Mouse (Mus musculus) B cell, adult 2 months (primary cell): ENCODE measurements around the gene Usp32.

Experiments used
- DNase-seq, 2 experiments: peaks; one replicate each; pipeline ENCODE4 v3.0.0; 2022

The Usp32 gene

GRCm38 (mm10) chr11:85123267-85123992 is 16.5 kb downstream of the Usp32 start:
- DNase-seq: no peak

- no peak for DNase-seq
Measured at GRCm38 (mm10) chr11:85122073-85122472, 17.9 kb downstream of the Usp32 start.

GRCm38 (mm10) chr11:85117160-85117559 is 22.8 kb downstream of the Usp32 start:
- no peak for DNase-seq

- no peak for DNase-seq
Measured at GRCm38 (mm10) chr11:85116084-85116844, 23.7 kb downstream of the Usp32 start.

DNA sequence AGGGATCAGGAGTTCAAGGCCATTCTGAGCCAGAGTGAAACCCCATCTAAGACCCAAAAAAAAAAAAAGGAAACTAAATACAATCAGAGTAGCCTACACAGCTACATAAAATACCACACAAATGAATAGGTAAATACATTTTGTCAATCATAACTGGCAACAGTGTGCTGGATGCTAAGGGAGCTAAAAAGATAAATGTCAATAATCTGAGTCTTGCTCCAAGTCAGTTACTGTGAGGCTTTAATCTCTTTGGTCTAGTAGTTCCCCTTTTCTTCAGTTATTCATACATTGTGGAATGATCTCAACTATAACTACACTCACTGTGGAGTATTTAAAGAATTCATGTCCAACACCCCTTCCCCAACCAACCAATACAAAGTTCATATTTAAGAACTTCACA is 30.0 kb downstream of the Usp32 start:
- no peak for DNase-seq

- no peak for DNase-seq
Measured at GRCm38 (mm10) chr11:85107217-85107616, 32.7 kb downstream of the Usp32 start.

- no peak for DNase-seq
Measured at GRCm38 (mm10) chr11:85105836-85106235, 34.1 kb downstream of the Usp32 start.

DNA sequence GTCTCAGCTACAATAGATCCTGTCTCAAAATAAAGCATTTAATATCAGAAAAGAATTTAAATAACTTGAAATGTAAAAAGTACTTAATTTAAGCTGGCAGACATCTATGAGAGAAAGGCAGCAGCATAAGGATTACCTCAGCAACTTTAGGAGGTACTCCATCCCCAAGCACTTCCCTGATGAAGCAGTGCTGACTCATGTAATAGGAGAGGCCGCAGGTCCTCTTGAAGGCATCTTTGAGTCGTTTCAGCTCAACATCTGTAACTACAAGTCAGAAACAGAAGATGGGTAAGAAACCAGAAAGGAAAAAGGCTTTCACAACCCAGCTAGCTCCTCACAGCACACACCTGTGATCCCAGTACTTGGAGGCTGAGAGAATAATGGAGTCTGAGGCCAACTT is 36.2 kb downstream of the Usp32 start:
- no peak for DNase-seq

DNA sequence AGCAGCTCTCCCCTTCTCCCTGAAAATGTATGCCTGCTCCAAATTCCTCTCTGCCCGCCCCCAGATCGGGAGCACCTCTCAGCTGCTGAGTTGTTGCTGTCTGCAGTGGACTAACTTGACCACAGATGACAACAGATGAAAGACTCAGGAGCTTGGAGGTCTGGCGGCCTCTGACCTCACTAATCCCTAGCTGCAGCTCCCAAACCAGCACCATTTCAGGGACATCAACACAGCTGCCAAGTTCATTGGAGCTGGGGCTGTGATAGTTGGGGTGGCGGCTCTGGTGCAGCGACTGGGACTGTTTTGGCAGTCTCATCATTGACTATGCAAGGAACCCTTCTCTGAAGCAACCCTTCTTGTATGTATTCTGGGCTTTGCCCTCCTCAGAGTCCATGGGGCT is 44.8 kb downstream of the Usp32 start:
- no peak for DNase-seq

DNA sequence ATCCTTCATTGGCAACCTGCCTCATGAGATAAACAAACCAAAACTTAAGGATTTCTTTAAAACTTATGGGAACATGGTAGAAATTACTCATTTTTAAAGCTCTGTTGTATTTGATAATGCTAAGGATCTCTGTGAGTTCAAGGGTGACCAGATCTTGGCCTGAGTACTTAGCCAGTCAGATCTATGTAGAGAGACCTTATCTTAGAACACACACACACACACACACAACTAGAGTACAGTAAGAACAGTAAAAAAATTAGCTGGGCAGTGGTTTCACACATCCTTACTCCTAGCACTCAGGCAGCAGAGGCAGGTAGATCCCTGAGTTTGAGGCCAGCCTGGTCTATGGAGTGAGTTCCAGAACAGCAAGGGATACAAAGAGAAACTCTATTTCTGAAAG is 53.7 kb downstream of the Usp32 start:
- no peak for DNase-seq

DNA sequence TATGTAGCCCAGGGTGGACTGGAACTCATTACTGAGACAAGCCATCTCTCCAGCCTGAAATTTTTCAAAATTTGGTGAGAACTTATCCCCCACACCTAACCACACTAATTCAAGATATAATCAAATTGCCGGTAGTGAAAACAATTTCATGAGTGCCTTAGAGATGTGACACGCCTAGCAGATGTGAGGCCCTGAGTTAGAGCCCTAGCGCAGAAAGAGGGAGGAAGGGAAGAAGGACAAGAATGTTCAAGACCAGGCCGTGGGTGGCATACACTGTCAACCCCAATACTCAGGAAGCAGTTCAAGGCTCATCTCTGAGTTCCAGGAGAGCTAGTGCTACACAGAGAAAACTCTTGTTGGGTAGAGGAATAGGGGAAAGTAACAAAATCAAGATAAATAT is 72.1 kb downstream of the Usp32 start:
- no peak for DNase-seq

DNA sequence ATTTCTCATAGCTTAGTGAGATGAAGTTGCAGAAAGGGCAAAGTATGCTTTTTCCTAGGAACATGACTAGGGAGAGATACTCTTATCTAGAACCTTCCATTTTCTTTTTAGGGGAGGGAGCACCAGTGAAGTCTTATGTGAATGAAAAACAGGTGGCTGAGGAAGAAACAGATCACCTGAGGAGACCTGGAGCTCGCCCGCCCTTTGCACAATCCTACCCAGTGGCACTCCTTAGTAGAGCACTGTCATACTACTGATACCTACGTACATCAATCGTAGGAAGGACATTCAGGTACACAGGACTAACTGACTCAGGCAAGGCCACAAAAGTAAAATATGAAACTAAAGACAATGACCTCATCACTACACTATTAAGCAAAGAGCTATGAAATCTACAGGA is 81.4 kb downstream of the Usp32 start:
- no peak for DNase-seq

DNA sequence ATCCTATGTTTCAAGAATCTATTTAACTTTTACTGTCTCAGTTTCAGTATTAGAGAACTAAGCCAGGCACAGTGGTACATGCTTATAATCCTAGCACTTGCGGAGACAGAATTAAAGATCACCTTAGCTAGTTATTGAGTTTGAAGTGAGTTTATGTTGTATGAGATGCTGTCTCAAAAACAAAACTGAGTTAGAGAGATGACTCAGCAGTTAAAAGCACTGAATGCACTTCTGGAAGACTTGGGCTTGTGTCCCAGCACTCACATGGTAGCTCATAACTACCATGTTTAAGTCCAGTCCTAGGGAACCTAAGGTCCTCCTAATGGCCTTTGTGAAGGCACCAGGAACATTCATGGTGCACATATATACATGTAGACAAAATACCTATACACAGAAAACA is 82.4 kb downstream of the Usp32 start:
- no peak for DNase-seq

- DNase-seq: no peak
Measured at GRCm38 (mm10) chr11:85056901-85057300, 83.1 kb downstream of the Usp32 start.

DNA sequence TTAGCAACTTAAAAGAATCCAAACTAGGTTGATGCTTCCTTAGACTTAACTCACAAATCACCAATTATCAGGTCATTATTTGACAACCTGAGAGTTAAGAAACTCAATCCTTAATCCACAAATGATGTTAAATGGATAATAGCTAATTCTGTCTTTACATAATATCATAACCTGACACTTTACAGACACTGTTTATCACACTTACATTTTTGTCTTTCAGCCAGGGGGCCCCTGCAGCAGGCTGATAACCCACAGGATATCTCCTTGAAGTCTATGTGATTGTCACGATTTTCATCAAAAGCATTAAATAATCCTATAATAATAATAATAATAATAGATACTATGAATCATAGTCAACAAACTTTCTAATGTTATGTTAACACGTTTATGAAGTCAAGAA is 84.4 kb downstream of the Usp32 start:
- no peak for DNase-seq

DNA sequence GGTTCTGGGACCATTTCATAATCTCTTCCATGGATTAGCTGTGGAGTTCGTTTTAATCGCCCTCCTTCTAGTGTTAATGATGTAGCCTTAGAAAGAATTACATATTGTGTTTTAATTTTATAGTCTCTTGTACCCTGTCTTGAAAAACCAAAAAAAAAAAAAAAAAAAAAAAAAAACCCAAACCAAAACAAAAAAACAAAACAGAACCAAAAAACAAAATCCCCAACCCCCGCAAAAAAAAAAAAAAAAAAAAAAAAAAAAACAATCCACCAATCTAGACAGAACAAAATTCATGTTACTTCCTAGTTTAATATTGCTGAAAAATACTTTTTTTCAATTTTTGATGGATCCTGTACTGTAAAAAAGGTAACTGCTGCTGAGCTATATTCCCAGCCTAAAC is 100.7 kb downstream of the Usp32 start:
- DNase-seq: no peak

GRCm38 (mm10) chr11:85013121-85013520 is 126.8 kb downstream of the Usp32 start:
- DNase-seq: no peak

- peak; percentile 18 to 23 for DNase-seq
Measured at GRCm38 (mm10) chr11:85003566-85003965, 136.4 kb downstream of the Usp32 start.

DNA sequence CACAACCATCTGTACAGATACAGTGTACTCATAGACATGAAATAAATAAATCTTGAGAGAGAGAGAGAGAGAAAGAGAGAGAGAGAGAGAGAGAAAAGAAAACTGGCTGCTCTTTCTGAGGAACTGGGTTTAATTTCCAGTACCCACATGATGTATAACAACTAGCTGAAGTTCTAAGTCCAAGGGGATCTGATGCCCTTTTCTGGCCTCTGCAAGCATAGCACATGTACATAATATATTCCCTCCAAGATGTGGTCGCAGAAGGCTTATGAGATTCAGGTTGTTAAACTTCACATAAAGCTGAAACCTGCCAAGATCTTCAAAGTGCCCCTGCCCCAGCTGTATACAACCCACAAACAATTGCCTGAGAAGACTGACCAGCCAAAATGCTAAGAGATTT is 144.7 kb downstream of the Usp32 start:
- DNase-seq: peak in 1 of 2 experiments; percentile 4

GRCm38 (mm10) chr11:84992996-84993395 is 147.0 kb downstream of the Usp32 start:
- DNase-seq: peak; percentile 10 to 28

- DNase-seq: no peak
Measured at GRCm38 (mm10) chr11:84988341-84988919, 151.5 kb downstream of the Usp32 start.

DNA sequence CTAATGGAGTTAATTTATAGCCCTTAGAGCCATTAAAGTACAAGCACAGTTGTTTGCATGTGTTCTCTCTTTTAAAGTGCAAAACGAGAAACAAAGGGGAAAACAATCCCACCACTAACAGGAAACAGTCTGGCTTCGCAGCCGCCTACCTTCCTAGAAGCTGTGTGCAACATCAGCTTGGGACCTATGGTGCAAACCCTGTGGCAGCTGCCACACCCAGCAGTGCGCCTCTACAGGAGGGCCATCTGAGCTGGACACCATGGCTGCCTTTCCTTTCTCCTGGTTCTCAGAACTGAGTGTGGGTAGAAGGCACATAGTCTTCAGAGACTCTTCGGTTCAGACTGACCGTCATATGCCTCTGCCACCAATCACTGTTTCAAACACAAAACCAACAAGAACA is 154.5 kb downstream of the Usp32 start:
- DNase-seq: no peak

DNA sequence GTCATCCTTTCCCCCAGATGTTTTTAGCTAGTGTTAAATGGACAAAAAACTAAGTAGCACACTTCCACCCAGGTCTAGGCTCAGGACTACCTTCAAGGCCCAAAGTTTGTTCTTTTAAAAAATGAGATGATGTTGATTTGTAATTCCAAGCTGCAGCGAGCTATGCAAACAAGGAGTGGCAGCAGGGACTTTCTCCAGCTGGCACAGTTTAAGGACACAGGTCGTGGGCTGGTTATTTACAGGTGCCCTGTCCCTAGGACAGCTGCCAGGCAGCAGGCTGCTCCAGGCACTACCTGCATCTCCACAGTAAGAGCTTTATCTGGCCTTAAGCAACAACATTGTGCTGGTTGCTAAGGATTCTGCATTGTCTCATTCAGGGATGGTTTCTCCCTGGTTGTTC is 159.3 kb downstream of the Usp32 start:
- no peak for DNase-seq

DNA sequence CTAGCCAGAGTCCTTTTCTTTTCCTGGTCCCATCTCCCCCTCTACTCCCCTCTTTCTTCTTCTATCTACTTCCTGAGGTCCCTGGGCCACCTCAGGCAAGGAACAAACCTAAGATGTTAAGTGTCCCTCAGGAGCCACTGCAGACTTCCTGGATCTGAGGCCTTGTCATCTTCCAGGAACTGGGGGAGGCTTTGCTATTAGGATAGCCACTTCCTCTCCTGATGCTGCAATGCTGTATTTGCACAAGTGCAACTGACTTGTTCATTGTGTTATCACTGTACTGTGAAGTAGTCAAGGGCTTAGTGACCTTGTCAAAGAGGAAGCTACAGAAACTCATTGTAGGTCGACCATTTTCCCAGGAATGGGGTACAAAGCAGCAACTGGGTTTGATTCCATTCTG is 160.6 kb downstream of the Usp32 start:
- no peak for DNase-seq
